Mouse (Mus musculus): ENCODE measurements around the gene Exoc6b.

DNA sequence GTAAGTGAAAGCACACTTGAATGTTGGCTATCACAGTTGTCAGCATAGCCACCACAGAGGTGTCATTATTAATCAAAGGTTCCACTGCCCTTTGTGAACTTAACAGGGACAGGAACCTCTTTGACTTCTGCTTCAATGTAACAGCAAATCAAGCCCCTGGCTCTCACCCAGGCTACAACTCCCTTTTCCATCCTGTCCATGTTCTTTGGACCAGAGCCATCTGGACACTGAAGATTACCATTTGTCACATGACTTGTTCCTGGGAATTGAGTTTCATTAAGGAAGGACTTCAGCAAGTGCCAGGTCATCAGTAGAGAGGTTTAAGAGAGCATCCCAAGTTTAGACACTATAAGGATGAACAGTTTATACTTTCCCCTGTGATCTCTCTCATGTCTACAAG is 431.1 kb downstream of the Exoc6b start:
- TF ChIP-seq GATA1 (IDR thresholded peaks at IDR 0.05; ENCODE audit: borderline replicate concordance, low read length): no peak
- TF ChIP-seq FLI1 (IDR thresholded peaks at IDR 0.05; ENCODE audit: low read length): no peak

All from megakaryocyte, embryonic 14.5 days (primary cell).